Mouse (Mus musculus) neural tube, embryonic 10.5 days (tissue): ENCODE data around the gene Tas2r129.
"Not testable (repeated sequence)": the region's sequence is repeated elsewhere in the genome, so short reads cannot be mapped to it uniquely, and the experiment has no call there.

ENCODE experiments used
- DNase-seq: peaks from one replicate; pipeline ENCODE4 v3.0.0-alpha.2; 2017; ENCODE audit warnings: low spot score; ENCODE audit errors: extremely low spot score

Gene Tas2r129

GRCm38 (mm10) chr6:132950802-132951201, at the start of gene Tas2r129:
Tas2r129 (plus strand) TSS chr6:132951102.
- DNase-seq: no peak

DNA sequence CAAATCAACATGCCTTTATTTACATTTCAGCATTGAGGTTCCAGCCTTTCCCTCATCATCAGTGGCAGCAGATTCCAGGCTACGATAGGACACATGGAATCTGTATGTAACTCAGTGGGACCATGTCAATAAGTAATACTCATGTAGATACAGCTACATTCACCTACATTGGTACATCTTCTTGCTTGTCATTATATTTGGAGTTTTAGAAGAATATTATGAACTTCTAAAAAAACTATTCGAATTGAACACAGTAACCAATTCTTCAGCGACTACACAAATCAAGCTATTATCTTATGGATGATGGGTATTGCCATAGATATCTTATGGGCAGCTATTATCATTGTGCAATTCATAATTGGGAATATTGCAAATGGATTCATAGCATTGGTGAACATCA, 41.6 kb upstream of the Tas2r129 start, which contains the start of gene Tas2r125:
Gene Tas2r125, plus strand, starts transcription at position 301 of the 400 bp plus-strand sequence.
- no peak for DNase-seq

DNA sequence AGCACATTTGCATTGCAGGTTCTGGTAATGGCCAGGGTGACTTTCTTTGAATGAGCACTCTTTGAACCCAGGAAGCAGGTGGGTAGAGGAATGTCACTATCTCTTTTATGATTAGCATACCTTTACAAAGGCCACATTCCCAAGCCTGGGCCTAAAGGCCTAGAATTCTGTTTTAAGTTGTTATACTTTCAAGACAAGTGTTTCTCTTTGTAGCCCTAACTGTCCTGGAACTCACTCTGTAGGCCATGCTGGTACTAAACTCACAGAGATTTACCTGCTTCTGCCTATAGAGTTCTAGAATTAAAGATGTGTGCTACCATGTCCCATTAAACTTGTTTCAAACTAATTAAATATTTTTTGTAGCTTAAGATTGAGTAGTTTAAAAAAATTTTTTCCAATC, 9.5 kb upstream of the Tas2r129 start:
- not testable (repeated sequence) for DNase-seq

DNA sequence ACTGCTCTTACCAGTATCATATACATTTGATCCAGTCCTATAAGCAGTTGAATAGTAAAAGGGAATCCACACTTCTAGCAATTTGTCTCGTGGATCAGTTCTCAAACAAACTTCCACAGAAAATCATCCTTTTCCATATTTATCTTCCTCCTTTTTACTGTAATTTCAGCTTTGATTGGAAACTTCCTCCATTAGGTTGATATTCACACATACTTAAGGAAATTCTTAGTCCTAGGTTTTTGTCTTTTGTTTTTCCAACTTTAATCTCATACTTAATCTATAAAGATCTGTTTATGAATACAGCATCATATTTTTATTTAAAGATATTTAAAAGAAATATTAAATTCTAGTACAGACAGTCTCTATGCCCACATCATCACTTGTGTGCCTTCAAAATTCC, 6.9 kb downstream of the Tas2r129 start, which contains the start of gene Tas2r131:
Gene Tas2r131, minus strand, starts transcription at position 101 of the 400 bp plus-strand sequence.
- no peak for DNase-seq

GRCm38 (mm10) chr6:132980865-132981264, 30.0 kb downstream of the Tas2r129 start, which contains the start of gene Tas2r109:
Tas2r109 (minus strand) TSS chr6:132980965.
- DNase-seq: no peak
